Mouse (Mus musculus) bone marrow, adult 2 months (tissue): Measurements from ENCODE around the gene Fbxo47.

Experiments
- CTCF ChIP-seq: fragments of 200-500 bp; IDR thresholded peaks from 2 replicates; pipeline ENCODE4 v1.5.1; 2011; ENCODE audit warnings: low read length, control low read depth; ENCODE audit not compliant: control insufficient read depth, insufficient read depth
- POLR2A ChIP-seq: fragments of 200-500 bp; IDR thresholded peaks from 2 replicates; pipeline ENCODE4 v1.6.1; 2011; ENCODE audit warnings: low read depth, mild to moderate bottlenecking, control low read depth, low read length, borderline replicate concordance; ENCODE audit not compliant: control insufficient read depth

DNA sequence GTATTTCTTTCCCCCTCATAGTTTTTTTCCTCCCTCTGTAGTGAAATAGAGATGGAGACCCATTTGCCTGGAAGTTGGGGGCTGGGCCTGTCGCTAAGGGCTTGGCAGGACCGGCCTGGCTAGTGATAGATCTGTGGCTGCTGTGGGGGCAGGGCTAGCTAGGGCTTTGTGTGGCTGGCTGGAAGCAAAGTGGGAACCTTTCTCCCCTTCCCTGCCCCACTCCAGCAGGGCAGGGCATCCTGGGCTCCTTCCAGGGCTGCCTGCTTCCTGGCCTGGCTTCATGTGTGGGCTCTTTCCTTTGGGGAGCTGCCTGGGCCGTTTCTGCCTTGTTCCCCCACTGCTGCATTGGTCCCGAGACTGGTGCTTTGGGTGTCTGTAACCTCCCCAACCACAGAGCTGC is 65.4 kb downstream of the Fbxo47 start:
- no peak for TF ChIP-seq CTCF
- no peak for TF ChIP-seq POLR2A
